Mouse (Mus musculus) heart, embryonic 11.5 days (tissue): Measurements from ENCODE around the gene Aldh3b2. TPM values are rescaled to one million over a fixed set of nuclear protein-coding genes. Genes with fewer than 3 reads are reported as not detected.

ENCODE experiments used
- ATAC-seq: fragments of 200-750 bp; cut with Nextera tagmentation; replicated peaks from 2 replicates; pipeline ENCODE4 v1.8.0; 2017; ENCODE audit warnings: moderate library complexity; ENCODE audit not compliant: insufficient number of reproducible peaks, low FRiP score, low TSS enrichment
- H3K27ac ChIP-seq: fragments of 300-500 bp; sonication (generic); 2 replicates; pipeline ENCODE4 v1.5.1; 2014; ENCODE audit warnings: mild to moderate bottlenecking, low read depth, low read length
- H3K27me3 ChIP-seq: fragments of 300-500 bp; sonication (generic); 2 replicates; pipeline ENCODE4 v1.6.1; 2014; ENCODE audit warnings: mild to moderate bottlenecking, low read length, mixed read lengths; ENCODE audit not compliant: control insufficient read depth, insufficient read depth
- H3K36me3 ChIP-seq: fragments of 300-500 bp; sonication (generic); 2 replicates; pipeline ENCODE4 v1.6.1; 2014; ENCODE audit warnings: mild to moderate bottlenecking, low read length, moderate library complexity, mixed read lengths; ENCODE audit not compliant: control insufficient read depth, insufficient read depth
- H3K4me1 ChIP-seq: fragments of 300-500 bp; sonication (generic); 2 replicates; pipeline ENCODE4 v1.6.1; 2014; ENCODE audit warnings: low read length; ENCODE audit not compliant: control insufficient read depth, insufficient read depth
- H3K4me2 ChIP-seq: fragments of 300-500 bp; sonication (generic); 2 replicates; pipeline ENCODE4 v1.6.1; 2014; ENCODE audit warnings: mild to moderate bottlenecking, moderate library complexity
- H3K4me3 ChIP-seq: fragments of 300-500 bp; sonication (generic); 2 replicates; pipeline ENCODE4 v1.5.1; 2014; ENCODE audit warnings: low read depth, low read length
- H3K9ac ChIP-seq: fragments of 300-500 bp; sonication (generic); 2 replicates; pipeline ENCODE4 v1.6.1; 2014; ENCODE audit warnings: mild to moderate bottlenecking, low read depth, low read length, moderate library complexity
- H3K9me3 ChIP-seq: fragments of 300-500 bp; sonication (generic); replicated peaks from 2 replicates; pipeline ENCODE4 v1.6.1; 2016; ENCODE audit warnings: low read length; ENCODE audit not compliant: control insufficient read depth
- WGBS: fragments of 180-500 bp; shearing (Covaris S2); extraction: QIAGEN DNeasy Blood & Tissue Kit; methylation state at CpG from one replicate; pipeline ENCODE4 v1.1.7; 2014; ENCODE audit not compliant: insufficient replicate concordance; 5-methylcytosine and 5-hydroxymethylcytosine counted together
- polyA plus RNA-seq: library from polyadenylated mRNA; unstranded; fragments of >200 nt; fragmentation: Nextera tagmentation; extraction: Ambion mirVana; gene quantifications from 2 replicates; pipeline ENCODE4 v1.2.1, GENCODE M21; 2014

Aldh3b2 gene
- polyA plus RNA-seq, 1 experiment from 2014 or later, result 0.16 TPM

DNA sequence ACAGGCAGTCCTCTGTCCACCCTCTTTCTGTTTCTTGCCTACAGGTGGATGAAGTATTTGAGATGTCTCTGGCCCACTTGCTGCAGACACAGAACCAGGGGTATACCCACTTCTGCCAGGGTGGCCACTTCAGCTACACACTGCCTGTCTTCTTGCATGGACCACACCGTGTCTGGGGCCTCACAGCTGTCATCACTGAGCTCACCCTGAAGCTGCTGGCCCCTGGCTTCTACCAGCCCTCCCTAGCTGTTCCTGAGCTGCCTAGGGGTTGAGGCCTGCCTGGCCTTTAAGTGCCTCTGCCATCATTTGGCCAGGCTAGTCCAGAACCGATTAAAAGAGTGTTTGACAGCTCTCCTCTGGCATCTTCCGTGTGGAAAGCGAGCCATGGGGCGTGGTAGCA, 29.6 kb downstream of the Aldh3b2 start:
- Histone ChIP-seq H3K27me3 (no peaks in the 10 kb centered on the region), H3K27ac (peak overlapping the region; percentile 88; the same call in 1 of the 2 replicates), H3K9ac (peak overlapping the region; percentile 52; the same call in 1 of the 2 replicates), H3K36me3 (peaks cover 12% of the 10 kb centered on the region), H3K9me3 (no peaks in the 10 kb centered on the region), H3K4me3 (no peak overlapping the region), H3K4me2 (no peak overlapping the region; the same call in 1 of the 2 replicates), H3K4me1 (peaks cover 42% of the 10 kb centered on the region)
- no peak for ATAC-seq
- 69% methylated on average over 5 of the region's 5 CpGs for WGBS

DNA sequence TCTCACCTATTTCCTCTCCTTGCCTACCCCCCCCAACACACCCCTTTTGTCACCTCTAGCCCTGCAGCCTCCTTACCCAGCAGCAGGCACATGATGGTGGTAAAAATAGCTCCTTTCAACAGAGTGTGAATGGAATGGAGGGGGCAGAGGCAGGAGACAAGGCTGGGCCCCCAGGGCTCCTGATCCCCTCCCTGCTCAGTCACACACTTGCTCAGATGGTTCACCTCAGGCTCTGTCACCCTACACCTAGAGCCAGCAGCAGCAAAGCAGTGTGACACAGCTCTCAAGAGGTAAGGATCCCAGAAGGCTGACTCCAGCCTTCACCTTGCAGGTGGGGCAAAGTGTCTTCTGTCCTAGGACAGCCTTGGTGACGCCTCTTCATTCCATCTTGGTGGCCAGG, 31.0 kb downstream of the Aldh3b2 start, which contains the start of gene Doc2g:
TSS of gene Doc2g (plus strand) at position 202 of the 400 bp plus-strand sequence.
- H3K4me2 ChIP-seq, result peak within 1 kb of the TSS; percentile 55
- 53% methylated on average over 1 of the region's 1 CpGs for WGBS

DNA sequence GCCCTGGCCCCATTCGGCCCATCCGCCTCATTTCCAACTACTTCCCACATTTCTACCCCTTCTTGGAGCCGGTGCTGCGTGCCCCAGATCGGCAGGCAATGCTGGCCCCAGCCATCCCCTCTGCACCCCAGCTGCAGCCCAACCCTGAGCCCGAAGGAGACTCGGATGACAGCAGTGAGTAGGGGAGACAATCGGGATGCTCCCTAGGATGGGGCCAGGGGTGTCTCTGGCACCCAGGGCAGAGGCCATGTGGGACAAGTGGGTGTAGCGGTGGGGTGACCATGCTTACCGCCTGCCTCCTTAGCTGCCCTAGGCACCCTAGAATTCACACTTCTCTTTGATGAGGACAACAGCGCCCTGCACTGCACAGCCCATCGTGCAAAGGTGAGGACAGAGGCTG, 31.5 kb downstream of the Aldh3b2 start:
- Histone ChIP-seq H3K36me3 (peaks cover 24% of the 10 kb centered on the region), H3K27ac (peak overlapping the region; percentile 88), H3K4me1 (peaks cover 42% of the 10 kb centered on the region), H3K9ac (peak overlapping the region; percentile 58; the same call in 1 of the 2 replicates), H3K9me3 (no peaks in the 10 kb centered on the region), H3K27me3 (no peaks in the 10 kb centered on the region), H3K4me2 (peak overlapping the region; percentile 55), H3K4me3 (peak overlapping the region; percentile 19)
- no peak for ATAC-seq
- 73% methylated on average over 12 of the region's 12 CpGs for WGBS

More for the DNA sequence above, 31.0 kb downstream of the Aldh3b2 start, which contains the start of gene Doc2g:
- H3K27me3 ChIP-seq, result no peaks in the 10 kb centered on the region
- H3K27ac ChIP-seq, result peak within 1 kb of the TSS; percentile 88
- no peaks in the 10 kb centered on the region for H3K9me3 ChIP-seq
- peak; percentile 23; the same call in 1 of the 2 replicates for ATAC-seq
- peaks cover 42% of the 10 kb centered on the region for H3K4me1 ChIP-seq
- H3K9ac ChIP-seq, result peak within 1 kb of the TSS; percentile 58
- peaks cover 22% of the 10 kb centered on the region for H3K36me3 ChIP-seq
- peak within 1 kb of the TSS; percentile 19 for H3K4me3 ChIP-seq

DNA sequence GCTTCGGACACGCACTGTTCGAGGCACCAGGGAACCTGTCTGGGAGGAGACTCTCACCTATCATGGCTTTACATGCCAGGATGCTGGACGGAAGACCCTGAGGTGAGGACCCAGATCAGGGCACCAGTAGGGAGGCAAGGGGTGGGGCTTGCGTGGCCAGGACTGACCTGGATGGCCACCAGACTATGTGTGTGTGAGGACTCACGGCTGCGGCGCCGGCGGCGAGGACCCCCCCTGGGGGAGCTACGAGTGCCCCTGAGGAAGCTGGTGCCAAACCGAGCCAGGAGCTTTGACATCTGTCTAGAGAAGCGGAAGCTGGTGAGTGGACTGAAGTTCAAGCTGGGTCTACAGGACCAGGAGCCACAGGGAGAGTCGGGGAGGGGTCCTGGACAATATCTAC, 32.2 kb downstream of the Aldh3b2 start:
- Histone ChIP-seq H3K27me3 (no peaks in the 10 kb centered on the region), H3K27ac (no peak overlapping the region), H3K9me3 (no peaks in the 10 kb centered on the region), H3K4me2 (peak overlapping the region; percentile 55), H3K4me1 (peaks cover 42% of the 10 kb centered on the region), H3K4me3 (no peak overlapping the region), H3K9ac (peak overlapping the region; percentile 17; the same call in 1 of the 2 replicates), H3K36me3 (peaks cover 26% of the 10 kb centered on the region)
- ATAC-seq, result no peak
- WGBS, result 80% methylated on average over 15 of the region's 15 CpGs

DNA sequence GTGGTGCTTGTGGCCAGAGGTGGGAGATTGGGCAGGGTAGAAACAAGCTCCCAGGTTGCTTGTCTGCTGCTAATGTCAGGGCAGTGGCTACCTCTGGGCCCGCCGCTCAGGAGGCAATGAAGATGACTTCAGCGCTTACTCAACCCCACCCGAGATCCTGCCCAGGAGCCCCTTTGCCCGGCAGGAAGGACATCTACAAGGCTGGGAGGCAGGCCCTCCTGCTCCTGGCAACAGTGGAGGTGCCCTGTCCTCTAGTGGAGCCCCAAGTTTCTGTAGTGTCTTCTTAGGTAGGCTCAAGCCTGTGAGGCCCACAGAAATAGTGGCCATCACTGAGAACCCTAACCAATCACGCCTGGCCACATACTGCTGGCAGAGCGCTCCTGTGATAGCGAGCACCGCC, 33.0 kb downstream of the Aldh3b2 start:
- no peak for ATAC-seq
- H3K4me3 ChIP-seq, result no peak overlapping the region
- 88% methylated on average over 9 of the region's 9 CpGs for WGBS
- H3K4me1 ChIP-seq, result peaks cover 39% of the 10 kb centered on the region
- no peak overlapping the region for H3K9ac ChIP-seq
- no peaks in the 10 kb centered on the region for H3K9me3 ChIP-seq
- peaks cover 29% of the 10 kb centered on the region for H3K36me3 ChIP-seq
- 0 out of 2 replicates have a peak overlapping the region, but pooled peaks have one; percentile 5 for H3K4me2 ChIP-seq
- H3K27ac ChIP-seq, result peak overlapping the region; percentile 35; the same call in 1 of the 2 replicates
- no peaks in the 10 kb centered on the region for H3K27me3 ChIP-seq

DNA sequence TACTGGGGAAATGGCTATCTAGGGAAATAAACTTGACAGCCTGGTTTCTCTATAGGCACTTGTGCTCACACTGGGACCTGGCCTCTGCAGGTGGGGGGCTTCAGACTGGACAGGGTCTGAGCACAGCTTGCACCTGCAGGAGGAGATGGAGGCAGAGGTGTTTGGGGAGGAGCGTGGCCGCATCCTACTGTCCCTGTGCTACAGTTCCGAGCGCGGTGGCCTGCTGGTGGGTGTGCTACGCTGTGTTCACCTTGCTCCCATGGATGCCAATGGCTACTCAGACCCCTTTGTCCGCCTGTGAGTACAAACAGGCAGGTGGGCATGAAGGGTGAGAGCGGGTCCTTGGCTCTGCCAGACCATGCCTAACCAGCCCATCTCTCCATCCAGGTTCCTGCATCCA, 33.8 kb downstream of the Aldh3b2 start:
- no peak overlapping the region for H3K4me3 ChIP-seq
- H3K4me2 ChIP-seq, result no peak overlapping the region
- H3K27ac ChIP-seq, result no peak overlapping the region
- H3K27me3 ChIP-seq, result no peaks in the 10 kb centered on the region
- peaks cover 29% of the 10 kb centered on the region for H3K36me3 ChIP-seq
- H3K4me1 ChIP-seq, result peaks cover 39% of the 10 kb centered on the region
- 97% methylated on average over 8 of the region's 8 CpGs for WGBS
- H3K9me3 ChIP-seq, result no peaks in the 10 kb centered on the region
- no peak for ATAC-seq
- no peak overlapping the region for H3K9ac ChIP-seq

DNA sequence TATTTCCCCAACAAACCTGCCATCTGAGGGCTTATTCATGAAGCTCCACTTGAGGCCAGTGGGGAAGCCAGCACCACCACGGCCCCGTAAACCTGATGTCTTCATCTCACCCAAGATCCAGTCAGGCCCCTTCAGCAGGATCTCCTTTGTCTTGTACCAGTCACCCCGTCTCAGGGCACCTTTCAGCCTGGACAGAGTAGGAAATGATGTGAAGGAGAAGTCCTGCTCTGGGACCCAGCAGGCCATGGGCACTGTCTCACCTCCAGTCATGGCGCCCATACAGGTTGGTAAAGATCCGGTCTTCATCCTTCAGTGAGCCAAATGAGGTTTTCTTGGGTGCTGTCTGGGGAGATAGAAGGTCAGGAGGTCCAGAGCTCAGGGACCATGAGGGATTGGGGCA, 39.0 kb downstream of the Aldh3b2 start:
- H3K4me2 ChIP-seq, result no peak overlapping the region
- H3K36me3 ChIP-seq, result peaks cover 23% of the 10 kb centered on the region

DNA sequence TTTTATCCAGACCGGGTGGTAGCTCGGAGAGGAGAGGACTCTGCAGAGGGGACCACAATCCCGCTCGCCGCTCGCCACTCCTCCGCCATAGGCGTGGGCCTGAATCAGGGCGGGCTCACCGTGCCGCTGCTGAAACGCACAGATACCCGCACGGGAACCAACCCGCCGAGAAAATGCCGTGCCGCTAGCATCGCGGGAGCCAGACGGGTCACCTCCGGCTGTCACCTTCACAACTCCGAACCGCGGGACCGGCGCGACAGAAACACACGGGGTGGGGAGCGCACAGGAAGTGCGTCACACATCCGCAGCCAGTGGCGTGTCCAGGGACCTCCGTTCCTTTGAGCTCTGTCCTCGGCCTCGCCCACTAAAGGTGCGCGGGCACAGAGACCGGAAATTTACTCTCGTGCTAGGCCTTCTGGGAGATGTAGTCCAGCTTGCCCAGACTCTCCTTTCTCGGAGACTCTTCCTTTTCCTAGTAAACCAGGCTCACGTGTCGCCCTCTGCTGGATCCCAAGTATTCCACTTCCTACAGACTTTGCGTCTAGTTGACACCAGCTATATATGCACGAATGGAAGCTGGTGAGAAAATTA, 40.4 kb downstream of the Aldh3b2 start, which contains the start of gene Ndufv1:
TSS of gene Ndufv1 (minus strand) at position 375 of the 591 bp plus-strand sequence.
- WGBS, result under 1% methylated on average over 45 of the region's 45 CpGs
- peaks cover 12% of the 10 kb centered on the region for H3K36me3 ChIP-seq
- peak within 1 kb of the TSS; percentile 75 for H3K27ac ChIP-seq

More for the DNA sequence above, 39.0 kb downstream of the Aldh3b2 start:
- WGBS, result 94% methylated on average over 5 of the region's 5 CpGs
- H3K27me3 ChIP-seq, result no peaks in the 10 kb centered on the region
- H3K4me3 ChIP-seq, result peak overlapping the region; percentile 89; the same call in 1 of the 2 replicates
- ATAC-seq, result no peak
- H3K4me1 ChIP-seq, result peaks cover 16% of the 10 kb centered on the region
- H3K27ac ChIP-seq, result no peak overlapping the region
- no peaks in the 10 kb centered on the region for H3K9me3 ChIP-seq
- 0 out of 2 replicates have a peak overlapping the region, but pooled peaks have one; percentile 17 for H3K9ac ChIP-seq

More for the DNA sequence above, 40.4 kb downstream of the Aldh3b2 start, which contains the start of gene Ndufv1:
- Histone ChIP-seq H3K27me3 (no peaks in the 10 kb centered on the region), H3K4me2 (peak within 1 kb of the TSS; percentile 82), H3K4me1 (peaks cover 15% of the 10 kb centered on the region), H3K4me3 (peak within 1 kb of the TSS; percentile 89), H3K9ac (peak within 1 kb of the TSS; percentile 91), H3K9me3 (no peaks in the 10 kb centered on the region)
- peak; percentile 99 for ATAC-seq
